Mouse (Mus musculus) thymus, adult 2 months (tissue): ENCODE results near the gene Lhx4.

Source experiments
- CTCF ChIP-seq: fragments of 200-500 bp; IDR thresholded peaks from 2 replicates; pipeline ENCODE4 v1.5.1; 2012; ENCODE audit warnings: mild to moderate bottlenecking, control low read depth, low read length, moderate library complexity, borderline replicate concordance; ENCODE audit not compliant: control insufficient read depth, poor library complexity, insufficient read depth; ENCODE audit errors: extremely low read depth
- POLR2A ChIP-seq: fragments of 200-500 bp; IDR thresholded peaks from 2 replicates; pipeline ENCODE4 v1.6.1; 2012; ENCODE audit warnings: mild to moderate bottlenecking, low read length, control low read depth, moderate library complexity; ENCODE audit not compliant: control insufficient read depth, poor library complexity, insufficient read depth; ENCODE audit errors: extremely low read depth

GRCm38 (mm10) chr1:155721443-155721842 is 30.0 kb downstream of the Lhx4 start:
- TF ChIP-seq CTCF, result no peak
- no peak for TF ChIP-seq POLR2A
